Mouse (Mus musculus): ENCODE measurements at regions not wholly inside any gene's neighbourhood (a gene's known extent, or its start where the extent isn't known, plus 50 kb on each side); places are given as distances from the start of the nearest gene placed in this dataset.
"Not testable (repeated sequence)": the region's sequence is repeated elsewhere in the genome, so short reads cannot be mapped to it uniquely, and the experiment has no call there.

GRCm38 (mm10) chr3:7229769-7230168, 609.5 kb upstream of the 1700008P02Rik start:
- Histone ChIP-seq H3K27ac (ENCODE audit: insufficient read depth, low read depth) (no peak overlapping the region), H3K36me3 (replicated peaks in 1 of 2; ENCODE audit: control insufficient read depth in 1 of 2, insufficient read depth in 1 of 2, low read length in 1 of 2) (no peaks in the 10 kb centered on the region), H3K9me3 (replicated peaks; ENCODE audit: low read length) (no peaks in the 10 kb centered on the region), H3K4me1 (ENCODE audit: control insufficient read depth in 1 of 2, insufficient read depth in 2 of 2) (no peaks in the 10 kb centered on the region), H3K4me3 (replicated peaks in 1 of 3; ENCODE audit: low read depth in 2 of 3, low read length in 2 of 3, poor library complexity in 1 of 3) (no peak overlapping the region), H3K9ac (ENCODE audit: insufficient read depth, low read depth) (no peak overlapping the region), H3K79me2 (replicated peaks; ENCODE audit: control insufficient read depth, extremely low read depth, insufficient read depth, poor library complexity, severe bottlenecking) (no peaks in the 10 kb centered on the region), H3K4me2 (ENCODE audit: insufficient read depth, low read depth, poor library complexity, severe bottlenecking) (no peak overlapping the region), H3K27me3 (replicated peaks) (no peaks in the 10 kb centered on the region)
- dilution Hi-C loops (cut with MboI; ENCODE audit: extremely low pct_ligation_motif_present, extremely low pct_unique_long_range_greater_than_20kb, low sequenced_read_pairs) (no loop called here), in situ Hi-C loops (cut with MboI; ENCODE audit: low pct_ligation_motif_present, low pct_unique_long_range_greater_than_20kb, low sequenced_read_pairs) (no loop called here)
- DNase-seq (ENCODE audit: extremely low read depth), result no peak
- TF ChIP-seq ZKSCAN1 (IDR thresholded peaks at IDR 0.05; ENCODE audit: borderline replicate concordance, low read depth, low read length), result no peak
- TF ChIP-seq USF2 (conservative IDR thresholded peaks at IDR 0.05; ENCODE audit: low read depth, low read length), result no peak
- TF ChIP-seq ETS1 (conservative IDR thresholded peaks at IDR 0.05; ENCODE audit: low read depth, low read length), result no peak
- no peak for TF ChIP-seq ELF1 (IDR thresholded peaks at IDR 0.05; ENCODE audit: low read depth, low read length)
- TF ChIP-seq MXI1 (IDR thresholded peaks at IDR 0.05; ENCODE audit: low read depth, low read length), result no peak
- TF ChIP-seq MAZ (IDR thresholded peaks at IDR 0.05; ENCODE audit: low read depth, low read length), result no peak
- TF ChIP-seq MAFK (IDR thresholded peaks at IDR 0.05; ENCODE audit: insufficient replicate concordance, low read length), result no peak
- no peak for TF ChIP-seq ZMIZ1 (IDR thresholded peaks at IDR 0.05; ENCODE audit: low read depth, low read length)
- no peak for TF ChIP-seq SIN3A (IDR thresholded peaks at IDR 0.05; ENCODE audit: low read length)
- no peak for TF ChIP-seq POLR2AphosphoS2 (IDR thresholded peaks at IDR 0.05; ENCODE audit: low read depth, low read length)
- no peak for TF ChIP-seq POLR2A (IDR thresholded peaks at IDR 0.05; ENCODE audit: low read depth, low read length)
- no peak for TF ChIP-seq CHD2 (IDR thresholded peaks at IDR 0.05; ENCODE audit: low read length)
- no peak for TF ChIP-seq JUND (conservative IDR thresholded peaks at IDR 0.05; ENCODE audit: low read depth, low read length)
- no peak for TF ChIP-seq KAT2A (IDR thresholded peaks at IDR 0.05; ENCODE audit: insufficient replicate concordance, low read length)

- DNase-seq (ENCODE audit: extremely low read depth); in situ Hi-C loops (cut with MboI; ENCODE audit: low pct_ligation_motif_present, low pct_unique_long_range_greater_than_20kb, low sequenced_read_pairs); H3K79me2 ChIP-seq (replicated peaks; ENCODE audit: control insufficient read depth, extremely low read depth, insufficient read depth, poor library complexity, severe bottlenecking); H3K9me3 ChIP-seq (replicated peaks; ENCODE audit: low read length); H3K27me3 ChIP-seq (replicated peaks); H3K4me2 ChIP-seq (ENCODE audit: insufficient read depth, low read depth, poor library complexity, severe bottlenecking); H3K36me3 ChIP-seq (replicated peaks in 1 of 2; ENCODE audit: control insufficient read depth in 1 of 2, insufficient read depth in 1 of 2, low read length in 1 of 2); H3K9ac ChIP-seq (ENCODE audit: insufficient read depth, low read depth); H3K27ac ChIP-seq (ENCODE audit: insufficient read depth, low read depth); H3K4me3 ChIP-seq (replicated peaks in 1 of 3; ENCODE audit: low read depth in 2 of 3, low read length in 2 of 3, poor library complexity in 1 of 3); H3K4me1 ChIP-seq (ENCODE audit: control insufficient read depth in 1 of 2, insufficient read depth in 2 of 2); dilution Hi-C loops (cut with MboI; ENCODE audit: extremely low pct_ligation_motif_present, extremely low pct_unique_long_range_greater_than_20kb, low sequenced_read_pairs): not testable (repeated sequence)
These were observed 568.3 kb upstream of the 1700008P02Rik start for GRCm38 (mm10) chr3:7188531-7188930.

- Histone ChIP-seq H3K9me3 (replicated peaks; ENCODE audit: low read length) (no peaks in the 10 kb centered on the region), H3K27me3 (replicated peaks) (no peaks in the 10 kb centered on the region), H3K9ac (ENCODE audit: insufficient read depth, low read depth) (no peak overlapping the region), H3K36me3 (replicated peaks in 1 of 2; ENCODE audit: control insufficient read depth in 1 of 2, insufficient read depth in 1 of 2, low read length in 1 of 2) (no peaks in the 10 kb centered on the region), H3K4me2 (ENCODE audit: insufficient read depth, low read depth, poor library complexity, severe bottlenecking) (no peak overlapping the region), H3K4me3 (replicated peaks in 1 of 3; ENCODE audit: low read depth in 2 of 3, low read length in 2 of 3, poor library complexity in 1 of 3) (no peak overlapping the region), H3K4me1 (ENCODE audit: control insufficient read depth in 1 of 2, insufficient read depth in 2 of 2) (no peaks in the 10 kb centered on the region), H3K27ac (ENCODE audit: insufficient read depth, low read depth) (no peak overlapping the region), H3K79me2 (replicated peaks; ENCODE audit: control insufficient read depth, extremely low read depth, insufficient read depth, poor library complexity, severe bottlenecking) (no peaks in the 10 kb centered on the region)
- no peak for DNase-seq (ENCODE audit: extremely low read depth)
- in situ Hi-C loops (cut with MboI; ENCODE audit: low pct_ligation_motif_present, low pct_unique_long_range_greater_than_20kb, low sequenced_read_pairs) (no loop called here), dilution Hi-C loops (cut with MboI; ENCODE audit: extremely low pct_ligation_motif_present, extremely low pct_unique_long_range_greater_than_20kb, low sequenced_read_pairs) (no loop called here)
- no peak for TF ChIP-seq MEF2A (IDR thresholded peaks at IDR 0.05; ENCODE audit: borderline replicate concordance, low read depth, low read length)
- TF ChIP-seq TBP (conservative IDR thresholded peaks at IDR 0.05; ENCODE audit: low read depth, low read length), result no peak
- TF ChIP-seq NRF1 (IDR thresholded peaks at IDR 0.05; ENCODE audit: low read depth, low read length), result no peak
- TF ChIP-seq PAX5 (IDR thresholded peaks at IDR 0.05; ENCODE audit: low read length), result no peak
- TF ChIP-seq SIN3A (IDR thresholded peaks at IDR 0.05; ENCODE audit: low read length), result no peak
- no peak for TF ChIP-seq HCFC1 (IDR thresholded peaks at IDR 0.05; ENCODE audit: low read depth, low read length)
- TF ChIP-seq NELFE (IDR thresholded peaks at IDR 0.05; ENCODE audit: low read depth, low read length), result no peak
- no peak for TF ChIP-seq JUN (IDR thresholded peaks at IDR 0.05; ENCODE audit: insufficient read depth, low read depth, low read length)
These were observed 546.4 kb upstream of the 1700008P02Rik start for GRCm38 (mm10) chr3:7166596-7166995.

All from CH12.LX (cell line).